Mouse (Mus musculus): ENCODE data around the gene Dusp6. TPM values are rescaled to one million over a fixed set of nuclear protein-coding genes. Genes with fewer than 3 reads are reported as not detected.

Dusp6 gene
- total RNA-seq, 1 experiment: 83.0 TPM

- H3K36me3 ChIP-seq (ENCODE audit: control insufficient read depth, insufficient read depth, low read length, poor library complexity, severe bottlenecking): no peaks in the 10 kb centered on the region
These were observed 12.2 kb upstream of the Dusp6 start for GRCm38 (mm10) chr10:99250874-99251281.

DNA sequence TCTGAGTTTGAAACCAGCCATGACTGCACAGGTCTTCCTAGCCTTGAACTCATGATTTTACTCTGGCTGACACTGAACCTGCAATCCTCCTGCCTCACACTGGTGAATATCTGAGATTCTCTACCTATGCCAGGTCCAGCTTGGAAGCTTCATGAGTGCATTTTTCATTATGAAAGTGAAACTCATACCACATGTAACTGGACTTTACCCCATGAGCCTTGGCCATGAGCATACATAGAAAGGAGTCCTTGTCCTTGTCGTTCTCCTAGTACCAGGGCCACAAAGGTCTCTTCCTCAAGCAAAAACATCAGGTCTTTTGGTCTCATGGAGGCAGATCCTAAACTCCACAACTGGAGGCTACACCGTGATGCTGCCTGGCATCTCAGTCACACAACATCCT lies 9.6 kb upstream of the Dusp6 start:
- no peak for DNase-seq (ENCODE audit: low read depth, low spot score)
- H3K9me3 ChIP-seq (ENCODE audit: control insufficient read depth, insufficient read depth, low read depth, low read length): no peaks in the 10 kb centered on the region
- in situ Hi-C loops (cut with MboI; ENCODE audit: low sequenced_read_pairs in 2 of 2, unreplicated experiment in 2 of 2): no loop called here
- no peak overlapping the region for H3K9ac ChIP-seq (ENCODE audit: insufficient read depth, low read depth, low read length, poor library complexity, severe bottlenecking)
- H3K4me1 ChIP-seq (ENCODE audit: control insufficient read depth in 2 of 2, insufficient read depth in 2 of 2, low read length in 2 of 2, poor library complexity in 1 of 2): peaks cover 0 to 2% of the 10 kb centered on the region in 2 experiments; a peak in 1 of 4 replicates
- H3K4me3 ChIP-seq (ENCODE audit: insufficient read depth in 1 of 2, low read depth in 1 of 2, low read length in 2 of 2, poor library complexity in 1 of 2, severe bottlenecking in 1 of 2): no peak overlapping the region
- no peak overlapping the region for H3K27ac ChIP-seq (ENCODE audit: insufficient read depth, low read depth, low read length, poor library complexity, severe bottlenecking)
- TF ChIP-seq ZNF384 (IDR thresholded peaks at IDR 0.05; ENCODE audit: low read depth, low read length) (no peak), CHD2 (IDR thresholded peaks at IDR 0.05; ENCODE audit: low read depth, low read length) (no peak), ZC3H11A (IDR thresholded peaks at IDR 0.05; ENCODE audit: borderline replicate concordance, low read depth, low read length) (no peak), MAFK (IDR thresholded peaks at IDR 0.05; ENCODE audit: insufficient read depth, low read depth, low read length) (no peak), HCFC1 (IDR thresholded peaks at IDR 0.05; ENCODE audit: borderline replicate concordance, insufficient read depth, low read length) (no peak)
- no peaks in the 10 kb centered on the region for H3K36me3 ChIP-seq (ENCODE audit: control insufficient read depth, insufficient read depth, low read length, poor library complexity, severe bottlenecking)

More at GRCm38 (mm10) chr10:99250874-99251281, 12.2 kb upstream of the Dusp6 start:
- no peak overlapping the region for H3K27ac ChIP-seq (ENCODE audit: insufficient read depth, low read depth, low read length, poor library complexity, severe bottlenecking)
- TF ChIP-seq ZC3H11A (IDR thresholded peaks at IDR 0.05; ENCODE audit: borderline replicate concordance, low read depth, low read length) (no peak), MAFK (IDR thresholded peaks at IDR 0.05; ENCODE audit: insufficient read depth, low read depth, low read length) (no peak), CHD2 (IDR thresholded peaks at IDR 0.05; ENCODE audit: low read depth, low read length) (no peak), HCFC1 (IDR thresholded peaks at IDR 0.05; ENCODE audit: borderline replicate concordance, insufficient read depth, low read length) (no peak), ZNF384 (IDR thresholded peaks at IDR 0.05; ENCODE audit: low read depth, low read length) (no peak)
- no peak overlapping the region for H3K9ac ChIP-seq (ENCODE audit: insufficient read depth, low read depth, low read length, poor library complexity, severe bottlenecking)
- H3K9me3 ChIP-seq (ENCODE audit: control insufficient read depth, insufficient read depth, low read depth, low read length): no peaks in the 10 kb centered on the region
- DNase-seq (ENCODE audit: low read depth, low spot score): no peak
- in situ Hi-C loops (cut with MboI; ENCODE audit: low sequenced_read_pairs in 2 of 2, unreplicated experiment in 2 of 2): no loop called here
- H3K4me1 ChIP-seq (ENCODE audit: control insufficient read depth in 2 of 2, insufficient read depth in 2 of 2, low read length in 2 of 2, poor library complexity in 1 of 2): no peaks in the 10 kb centered on the region
- H3K4me3 ChIP-seq (ENCODE audit: insufficient read depth in 1 of 2, low read depth in 1 of 2, low read length in 2 of 2, poor library complexity in 1 of 2, severe bottlenecking in 1 of 2): no peak overlapping the region

DNA sequence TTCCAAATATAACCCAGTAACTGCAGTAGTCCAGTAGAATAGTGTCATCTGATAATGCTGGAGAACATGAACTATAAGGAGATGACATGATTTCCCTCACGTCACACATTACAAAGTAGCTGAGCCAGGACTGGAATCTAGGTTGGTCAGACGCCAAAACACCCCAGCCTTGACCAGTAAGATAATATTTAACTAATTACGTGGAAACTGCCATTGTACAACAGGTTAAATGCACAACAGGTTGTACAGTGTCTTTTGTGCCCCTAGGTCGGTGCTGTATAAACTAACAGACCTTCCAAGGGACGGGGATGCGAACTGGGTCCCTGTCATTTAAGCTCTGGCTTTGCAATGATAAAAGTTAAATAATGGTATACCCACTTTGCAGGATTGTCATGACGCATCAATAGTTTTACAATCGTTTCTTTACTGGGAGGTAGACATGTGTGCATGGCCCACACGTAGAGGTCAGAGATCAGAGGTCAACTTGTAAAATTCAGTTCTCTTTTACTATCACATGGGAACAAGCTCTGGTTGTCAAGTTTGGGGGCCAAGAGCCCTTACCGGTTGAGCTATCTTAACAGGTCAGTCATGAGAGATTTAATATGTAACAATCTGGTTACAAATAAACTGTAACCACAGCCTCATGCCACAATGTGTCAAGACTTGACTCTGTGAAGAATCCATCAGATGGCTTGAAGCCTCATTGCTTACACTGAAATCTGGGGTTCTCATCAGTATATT lies 7.0 kb upstream of the Dusp6 start:
- Histone ChIP-seq H3K36me3 (ENCODE audit: control insufficient read depth, insufficient read depth, low read length, poor library complexity, severe bottlenecking) (no peaks in the 10 kb centered on the region), H3K9me3 (ENCODE audit: control insufficient read depth, insufficient read depth, low read depth, low read length) (no peaks in the 10 kb centered on the region), H3K27ac (ENCODE audit: insufficient read depth, low read depth, low read length, poor library complexity, severe bottlenecking) (no peak overlapping the region), H3K4me3 (ENCODE audit: insufficient read depth in 1 of 2, low read depth in 1 of 2, low read length in 2 of 2, poor library complexity in 1 of 2, severe bottlenecking in 1 of 2) (no peak overlapping the region), H3K9ac (ENCODE audit: insufficient read depth, low read depth, low read length, poor library complexity, severe bottlenecking) (no peak overlapping the region), H3K4me1 (ENCODE audit: control insufficient read depth in 2 of 2, insufficient read depth in 2 of 2, low read length in 2 of 2, poor library complexity in 1 of 2) (peaks cover 2% of the 10 kb centered on the region in 2 experiments; a peak in 2 of 4 replicates)
- DNase-seq (ENCODE audit: low read depth, low spot score): no peak
- in situ Hi-C loops (cut with MboI; ENCODE audit: low sequenced_read_pairs in 2 of 2, unreplicated experiment in 2 of 2): no loop called here
- TF ChIP-seq MAFK (IDR thresholded peaks at IDR 0.05; ENCODE audit: insufficient read depth, low read depth, low read length) (no peak), HCFC1 (IDR thresholded peaks at IDR 0.05; ENCODE audit: borderline replicate concordance, insufficient read depth, low read length) (no peak), ZNF384 (IDR thresholded peaks at IDR 0.05; ENCODE audit: low read depth, low read length) (no peak), CHD2 (IDR thresholded peaks at IDR 0.05; ENCODE audit: low read depth, low read length) (no peak), ZC3H11A (IDR thresholded peaks at IDR 0.05; ENCODE audit: borderline replicate concordance, low read depth, low read length) (no peak)

DNA sequence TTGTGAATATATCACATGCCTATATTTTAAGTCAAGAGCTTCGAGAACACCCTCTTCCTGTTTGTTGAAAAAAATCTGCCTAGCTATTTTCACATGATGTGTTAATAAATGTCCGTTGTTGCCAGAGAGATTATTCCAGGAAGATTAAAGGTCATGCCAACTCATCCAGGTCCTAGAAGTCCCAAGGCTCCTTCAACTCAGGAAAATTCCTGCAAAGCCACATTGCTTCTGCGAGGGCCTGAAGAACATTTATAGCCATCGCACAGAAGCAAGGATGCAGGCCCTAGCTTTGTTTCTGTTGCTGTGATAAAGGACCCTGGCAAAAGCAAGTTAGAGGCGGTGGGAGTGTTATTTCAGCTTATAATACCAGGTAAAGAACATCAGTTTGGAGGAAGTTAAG lies 5.5 kb upstream of the Dusp6 start:
- no peak for DNase-seq (ENCODE audit: low read depth, low spot score)
- H3K4me1 ChIP-seq (ENCODE audit: control insufficient read depth in 2 of 2, insufficient read depth in 2 of 2, low read length in 2 of 2, poor library complexity in 1 of 2): peaks cover 2% of the 10 kb centered on the region in 2 experiments; a peak in 2 of 4 replicates
- no peaks in the 10 kb centered on the region for H3K9me3 ChIP-seq (ENCODE audit: control insufficient read depth, insufficient read depth, low read depth, low read length)
- H3K9ac ChIP-seq (ENCODE audit: insufficient read depth, low read depth, low read length, poor library complexity, severe bottlenecking): no peak overlapping the region
- in situ Hi-C loops (cut with MboI; ENCODE audit: low sequenced_read_pairs in 2 of 2, unreplicated experiment in 2 of 2): no loop called here
- TF ChIP-seq HCFC1 (IDR thresholded peaks at IDR 0.05; ENCODE audit: borderline replicate concordance, insufficient read depth, low read length) (no peak), CHD2 (IDR thresholded peaks at IDR 0.05; ENCODE audit: low read depth, low read length) (no peak), MAFK (IDR thresholded peaks at IDR 0.05; ENCODE audit: insufficient read depth, low read depth, low read length) (no peak), ZC3H11A (IDR thresholded peaks at IDR 0.05; ENCODE audit: borderline replicate concordance, low read depth, low read length) (no peak), ZNF384 (IDR thresholded peaks at IDR 0.05; ENCODE audit: low read depth, low read length) (no peak)
- H3K27ac ChIP-seq (ENCODE audit: insufficient read depth, low read depth, low read length, poor library complexity, severe bottlenecking): no peak overlapping the region
- H3K36me3 ChIP-seq (ENCODE audit: control insufficient read depth, insufficient read depth, low read length, poor library complexity, severe bottlenecking): no peaks in the 10 kb centered on the region
- H3K4me3 ChIP-seq (ENCODE audit: insufficient read depth in 1 of 2, low read depth in 1 of 2, low read length in 2 of 2, poor library complexity in 1 of 2, severe bottlenecking in 1 of 2): no peak overlapping the region

Data from ES-E14 (cell line).